Mouse (Mus musculus) kidney, adult 9 months (tissue): Measurements from ENCODE around the gene Iffo2.

Source experiments
- DNase-seq: peaks from one replicate; pipeline ENCODE4 v3.0.0; 2022

Gene Iffo2

DNA sequence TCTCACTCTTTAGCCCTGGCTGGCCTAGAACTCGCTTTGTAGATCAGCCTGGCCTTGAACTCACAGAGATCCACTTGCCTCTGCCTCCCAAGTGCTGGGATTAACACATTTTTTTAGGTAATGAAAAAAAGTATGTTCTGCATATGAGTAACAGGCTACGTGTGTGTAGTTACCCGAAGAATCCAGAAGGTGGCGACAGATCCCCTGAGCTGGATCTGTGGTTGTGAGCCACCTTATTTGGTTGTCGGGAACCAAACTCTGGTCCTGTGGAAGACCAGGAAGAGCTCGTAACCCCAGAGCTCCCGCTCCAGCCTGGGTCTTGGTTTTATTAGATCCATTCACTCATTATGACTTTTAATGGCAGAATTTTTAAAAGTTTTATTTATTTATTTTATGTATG is 116.6 kb downstream of the Iffo2 start:
- DNase-seq = no peak

GRCm38 (mm10) chr4:139650086-139650743 is 119.9 kb downstream of the Iffo2 start:
- DNase-seq = no peak

GRCm38 (mm10) chr4:139650907-139651306 is 120.6 kb downstream of the Iffo2 start:
- no peak for DNase-seq

DNA sequence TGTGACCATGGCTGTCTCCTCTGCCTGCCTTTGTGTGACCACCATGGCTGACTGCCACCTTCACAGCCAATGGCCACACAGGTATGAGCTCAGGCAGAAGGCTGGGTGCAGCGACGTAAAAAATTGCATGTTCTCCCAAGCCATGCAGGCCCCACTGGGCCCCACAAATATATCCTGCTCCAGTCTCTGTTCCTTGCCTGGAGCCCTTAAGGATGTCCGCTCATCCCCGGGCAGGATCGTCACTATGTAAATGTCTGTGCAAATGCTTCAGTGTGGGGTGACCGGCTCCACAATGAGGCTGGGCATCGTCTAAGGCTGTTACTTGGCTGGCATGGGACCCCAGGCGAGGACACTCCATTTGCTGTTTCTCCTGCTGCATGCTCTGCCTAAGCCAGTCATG is 122.9 kb downstream of the Iffo2 start, which contains the start of gene Tas1r2:
Gene Tas1r2 (plus strand): TSS at position 301 of the 400 bp plus-strand sequence.
- no peak for DNase-seq

- DNase-seq = no peak
Measured at GRCm38 (mm10) chr4:139661897-139662296, 131.5 kb downstream of the Iffo2 start.

DNA sequence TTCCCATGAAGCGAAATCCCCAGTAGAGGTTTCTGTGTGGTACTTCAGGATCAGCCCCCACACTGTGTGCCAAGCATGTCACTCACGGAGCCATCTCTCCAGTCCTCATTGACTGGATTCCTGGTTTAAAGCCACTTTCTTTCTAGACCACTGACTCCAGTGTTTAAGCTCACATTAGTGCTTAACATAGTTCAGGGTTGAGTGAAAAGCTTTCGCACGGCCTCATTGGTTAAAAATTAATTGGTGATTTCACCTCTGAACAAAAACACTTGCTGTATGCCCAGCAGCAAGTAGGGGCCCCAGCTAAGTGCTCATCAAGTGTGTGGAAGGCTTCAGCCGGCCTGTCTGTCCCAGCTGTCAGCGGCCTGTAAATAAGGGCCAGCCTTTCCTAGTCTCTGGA is 137.3 kb downstream of the Iffo2 start:
- peak; percentile 67 for DNase-seq

DNA sequence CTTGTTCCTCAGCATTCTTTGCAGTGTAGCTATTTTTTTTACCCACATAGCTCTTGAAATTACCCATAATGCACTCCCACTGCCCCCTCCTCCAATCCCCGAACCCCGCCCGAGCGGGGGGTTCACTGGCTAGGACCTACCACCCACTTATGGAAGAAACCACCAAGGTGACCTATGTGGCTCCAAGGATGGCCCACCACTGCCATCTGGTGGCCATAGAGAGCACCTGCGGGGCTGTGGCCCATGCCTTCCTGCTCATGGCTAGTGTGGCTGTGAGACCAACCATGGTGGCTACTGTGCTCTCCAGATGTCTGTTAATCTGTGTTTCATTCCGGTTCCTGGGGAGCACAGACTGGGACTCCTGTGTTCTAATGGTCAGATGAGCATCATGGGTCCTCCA is 139.5 kb downstream of the Iffo2 start:
- peak; percentile 71 for DNase-seq
